Mouse (Mus musculus) stomach, postnatal 0 days (tissue): ENCODE results near the gene Dgat2.

Experiments
- CTCF ChIP-seq: IDR thresholded peaks from 2 replicates; pipeline ENCODE4 v1.5.1; 2016; ENCODE audit warnings: antibody characterized with exemption, low read depth, mild to moderate bottlenecking, moderate library complexity
- EP300 ChIP-seq: optimal IDR thresholded peaks from 2 replicates; pipeline ENCODE3; 2016; ENCODE audit warnings: antibody characterized with exemption

DNA sequence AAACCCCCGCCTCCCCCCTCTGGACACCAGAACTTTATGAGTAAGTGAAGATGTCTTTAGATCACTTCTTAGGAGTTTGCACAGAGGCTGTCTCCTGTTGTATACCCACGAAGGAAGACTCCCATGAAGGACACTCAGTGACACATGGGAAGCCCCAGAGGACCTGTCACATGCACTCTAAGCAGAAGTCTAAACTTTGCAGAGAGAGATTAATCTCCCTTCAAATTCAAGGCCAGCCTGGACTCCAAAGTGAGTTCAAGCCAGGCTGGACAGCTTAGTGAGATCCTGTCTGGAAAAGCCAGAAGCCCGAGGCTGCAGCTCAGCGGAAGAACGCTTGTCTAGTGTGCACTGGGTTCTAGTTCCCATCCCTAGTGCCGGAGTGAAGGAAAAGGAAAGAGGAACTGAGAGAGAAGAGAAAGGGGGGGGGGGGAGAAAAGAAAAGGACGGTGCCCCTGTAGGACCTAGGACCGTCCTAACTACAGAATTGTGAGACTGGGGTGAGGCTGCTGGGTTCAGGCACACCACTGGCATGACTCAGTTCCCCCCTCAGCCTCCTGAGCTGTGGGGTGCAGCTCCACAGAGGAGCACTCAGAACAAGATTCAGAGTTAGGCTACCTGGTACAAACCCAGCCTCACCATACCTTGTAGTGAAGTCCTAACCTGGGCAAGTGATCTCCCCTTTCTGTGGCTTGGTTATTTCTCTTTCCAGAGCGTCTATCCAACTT is 17.1 kb upstream of the Dgat2 start:
- TF ChIP-seq CTCF = no peak
- TF ChIP-seq EP300 = no peak
